Mouse (Mus musculus): Measurements from ENCODE around the gene Med17.
"Not testable (repeated sequence)": the region's sequence is repeated elsewhere in the genome, so short reads cannot be mapped to it uniquely, and the experiment has no call there.

Med17 gene

DNA sequence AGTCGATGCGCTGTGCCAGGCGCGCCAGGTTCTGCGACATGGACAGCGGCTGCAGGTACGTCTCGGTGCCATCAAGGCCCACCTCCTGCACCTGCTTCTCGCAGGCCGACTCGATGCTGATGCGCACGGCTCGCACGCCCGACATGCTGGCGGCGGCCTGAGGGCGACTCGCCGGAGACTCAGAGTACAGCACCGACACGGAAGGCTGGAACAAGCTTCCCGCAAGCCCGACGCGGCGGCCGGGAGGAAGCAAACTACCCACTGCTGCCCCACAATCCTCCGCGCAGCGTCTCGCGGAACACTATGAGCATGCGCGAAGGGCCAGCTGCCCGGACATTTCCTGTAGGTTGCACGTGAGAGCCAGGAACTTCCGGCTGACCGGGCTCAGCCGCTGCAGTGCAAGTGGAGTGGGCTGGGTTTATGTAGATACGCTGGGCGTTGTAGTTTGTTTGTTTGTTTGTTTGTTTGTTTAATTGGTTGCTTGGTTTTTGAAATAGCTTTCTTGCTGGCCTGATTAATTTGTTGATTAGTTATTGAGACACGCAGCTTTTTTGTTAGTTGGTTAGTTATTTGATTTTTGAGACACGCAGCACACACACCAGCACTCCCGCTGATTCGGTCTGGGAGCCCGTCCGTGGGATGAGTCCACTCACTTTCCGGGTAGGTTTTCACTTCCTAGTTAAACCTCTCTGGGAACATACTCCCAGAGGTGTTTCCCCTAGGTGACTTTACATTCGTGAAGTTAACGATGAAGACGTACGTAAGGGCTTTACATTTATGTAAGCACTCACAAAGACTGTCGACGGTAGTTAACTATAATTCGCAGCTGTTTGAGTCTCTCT is at the start of gene Med17:
Gene Med17 (minus strand): TSS at position 283 of the 842 bp plus-strand sequence.
- in situ Hi-C loops (cut with MboI, MseI): loop anchor here (5.0 to 10.0 kb wide), 2 partner anchors 493 to 775 kb away; partner anchors contain the start of genes Cwc15 and Kdm4d

DNA sequence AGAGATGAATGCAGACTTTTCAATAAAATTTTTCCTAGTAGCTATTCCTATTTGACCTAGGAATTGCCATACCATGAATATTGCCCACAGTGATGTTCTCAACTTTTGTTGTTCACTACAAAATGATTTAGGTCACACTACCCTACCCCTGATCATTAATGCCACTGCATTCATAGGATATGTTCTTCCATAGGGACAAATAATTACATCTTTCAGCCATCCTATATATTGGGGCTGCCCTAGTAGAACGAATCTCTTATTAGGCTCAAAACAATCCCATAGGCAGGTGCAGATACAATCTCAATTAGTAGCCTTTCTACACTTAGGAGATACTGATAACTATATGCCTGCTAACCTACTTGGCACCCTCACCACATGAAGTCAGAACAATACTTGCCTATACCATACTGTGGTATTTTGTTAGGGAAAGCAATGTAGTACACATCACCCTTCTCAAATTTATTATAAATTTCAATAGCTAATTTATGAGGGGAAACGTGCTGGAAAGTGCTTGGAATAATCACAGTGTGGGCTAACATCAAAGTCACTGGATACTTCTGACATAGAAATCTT is 38.5 kb upstream of the Med17 start:
- in situ Hi-C loops (cut with MboI, MseI): no loop called here

DNA sequence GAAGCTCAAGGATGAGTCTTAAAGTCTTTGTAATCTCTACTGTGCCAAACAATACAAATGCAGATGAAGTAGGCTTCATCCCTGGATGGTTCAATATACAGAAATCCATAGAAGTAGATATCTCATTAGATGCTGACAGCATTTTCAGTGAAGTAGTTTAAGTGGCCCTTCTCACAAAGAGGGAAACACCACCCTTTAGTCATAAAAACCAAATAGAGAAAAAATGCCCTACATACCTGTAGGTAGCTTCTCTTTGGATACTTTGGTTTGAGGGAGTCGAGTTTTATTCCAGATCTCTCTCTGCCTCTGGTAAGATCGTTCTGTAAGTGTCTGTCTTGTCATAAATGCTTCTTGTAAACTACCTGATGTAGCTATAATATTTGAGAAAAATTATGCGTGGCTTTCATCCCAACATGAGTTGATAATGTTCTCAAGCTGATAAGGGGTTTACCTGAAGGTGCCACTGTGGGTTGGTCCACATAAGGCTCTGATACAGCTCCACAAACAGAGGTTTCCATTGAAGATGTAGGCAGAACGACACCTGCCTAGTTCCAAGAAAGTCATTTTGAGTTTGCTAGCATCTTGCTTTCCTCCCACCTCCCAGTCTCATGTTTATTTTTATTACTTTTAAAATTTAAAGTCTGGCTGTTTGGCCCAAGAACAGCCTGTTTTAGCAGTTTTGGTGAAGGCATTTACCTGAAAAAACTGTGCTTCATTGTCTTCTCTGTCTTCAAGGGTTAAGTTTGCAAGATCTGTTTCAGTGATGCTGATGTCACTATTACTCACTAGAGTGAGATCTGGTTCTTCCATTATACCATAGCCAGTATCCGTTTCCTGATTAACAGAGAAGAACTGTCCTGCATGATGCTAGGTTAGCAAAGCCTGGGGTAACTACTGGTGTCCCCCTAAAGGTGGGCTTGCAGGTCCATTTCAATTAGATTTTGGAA is 37.8 kb upstream of the Med17 start:
- in situ Hi-C loops (cut with MboI, MseI): no loop called here

DNA sequence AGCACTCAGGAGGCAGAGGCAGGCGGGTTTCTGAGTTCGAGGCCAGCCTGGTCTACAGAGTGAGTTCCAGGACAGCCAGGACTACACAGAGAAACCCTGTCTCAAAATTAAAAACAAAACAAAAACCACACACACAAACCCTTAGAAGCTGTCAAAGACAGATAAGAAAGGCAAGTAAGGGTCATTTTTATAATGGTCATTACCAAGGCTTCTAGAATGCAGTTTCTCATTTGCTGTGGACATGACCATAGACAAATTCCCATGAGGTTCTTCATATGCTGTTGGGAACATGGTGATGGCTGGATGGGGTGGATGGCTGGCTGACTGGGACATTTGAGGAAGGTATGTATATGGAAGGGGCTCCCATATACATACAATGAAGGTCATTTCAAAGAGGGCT is 36.6 kb upstream of the Med17 start:
- in situ Hi-C loops (cut with MboI, MseI): not testable (repeated sequence)

DNA sequence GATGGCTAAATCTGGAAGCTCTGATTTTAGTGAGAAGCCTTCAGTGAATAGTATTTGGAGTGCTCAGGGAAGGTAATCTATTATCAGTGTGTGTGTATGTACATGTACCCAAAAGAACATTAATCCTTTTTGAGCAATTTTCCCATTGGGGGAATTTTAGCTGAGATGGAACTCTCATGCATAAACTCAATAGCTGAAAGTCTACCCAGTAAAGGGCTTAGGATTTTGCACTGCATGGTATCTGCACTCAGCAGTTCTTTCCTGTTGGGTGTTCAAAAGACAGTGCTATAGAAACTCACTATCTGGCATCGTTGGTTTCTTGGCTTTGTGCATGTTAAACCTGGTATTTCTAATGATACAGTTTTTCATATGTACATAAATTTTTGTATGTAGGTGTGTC is 34.9 kb upstream of the Med17 start:
- in situ Hi-C loops (cut with MboI, MseI): loop anchor here (5.0 kb wide), 1 partner anchor 1492 kb away; no protein-coding TSS in a partner anchor

DNA sequence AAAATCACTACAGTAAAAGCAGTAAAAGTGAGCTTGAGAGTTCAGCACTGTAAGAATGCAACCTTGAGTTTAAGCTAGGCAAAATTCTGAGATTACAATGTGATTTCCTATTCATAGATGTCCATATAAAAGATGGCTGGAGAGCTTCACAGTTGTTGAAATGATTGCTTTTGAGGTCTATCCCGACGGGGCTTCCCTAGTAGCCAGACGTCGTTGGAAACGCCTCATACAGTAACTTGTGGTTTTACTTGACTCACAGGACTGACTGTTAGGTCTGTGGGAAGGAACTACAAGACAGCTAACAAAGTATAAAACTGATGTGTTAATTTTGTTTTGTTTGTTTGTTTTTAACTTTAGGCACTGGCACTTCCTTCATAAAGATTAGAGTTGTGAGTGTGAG is 33.9 kb upstream of the Med17 start:
- in situ Hi-C loops (cut with MboI, MseI): loop anchor here (5.0 kb wide), 1 partner anchor 1491 kb away; no protein-coding TSS in a partner anchor

DNA sequence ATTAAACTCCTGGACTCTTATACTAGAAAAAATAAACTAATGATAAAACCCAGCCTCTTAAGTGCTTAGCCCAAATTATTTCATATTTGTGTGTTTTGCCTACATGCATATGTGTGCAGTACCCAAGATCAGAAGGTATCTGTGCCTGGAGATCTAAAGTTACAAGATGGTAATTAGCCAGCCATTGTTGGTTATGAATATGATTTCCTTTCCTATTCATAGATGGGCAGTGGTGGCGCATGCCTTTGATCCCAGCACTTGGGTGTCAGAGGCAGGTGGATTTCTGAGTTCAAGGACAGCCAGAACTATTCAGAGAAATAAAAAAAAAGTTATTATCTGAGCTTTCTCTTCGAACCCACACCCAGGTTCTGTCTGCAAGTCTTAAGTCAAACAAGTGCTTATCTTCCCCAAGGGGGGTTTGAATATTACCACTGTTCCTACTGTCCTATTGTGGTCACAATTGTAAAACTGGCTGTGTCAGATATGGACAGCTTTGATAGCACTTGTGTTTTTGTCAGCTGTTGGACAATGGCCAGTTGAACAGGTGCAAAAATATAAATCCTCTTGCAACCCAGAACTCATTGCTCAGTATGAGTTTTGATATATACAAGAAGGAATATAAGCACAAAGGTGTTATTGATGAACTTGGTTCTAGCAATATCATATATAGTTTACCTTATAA is 32.5 kb upstream of the Med17 start:
- in situ Hi-C loops (cut with MboI, MseI): loop anchor here (5.0 kb wide), 1 partner anchor 1490 kb away; no protein-coding TSS in a partner anchor

DNA sequence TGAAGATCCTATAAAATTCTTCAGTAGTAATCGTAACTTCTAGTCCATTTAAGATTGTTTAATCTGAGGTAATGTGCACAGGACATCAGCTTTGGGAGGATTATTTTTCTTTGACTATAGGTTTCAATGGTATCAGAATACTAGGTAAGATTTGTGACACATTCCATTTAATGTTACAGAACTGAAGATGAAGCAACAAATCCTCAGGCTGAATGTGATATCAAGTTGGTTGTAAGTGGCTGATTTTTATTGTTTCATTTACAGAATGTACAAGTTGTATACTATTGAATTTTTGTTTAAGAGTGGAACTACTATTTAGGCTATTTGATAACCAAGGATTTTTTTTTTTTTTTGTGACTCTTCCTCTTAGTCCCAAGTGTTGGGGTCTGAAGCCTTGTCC is 30.4 kb upstream of the Med17 start:
- in situ Hi-C loops (cut with MboI, MseI): loop anchor here (5.0 kb wide), 1 partner anchor 1488 kb away; no protein-coding TSS in a partner anchor

DNA sequence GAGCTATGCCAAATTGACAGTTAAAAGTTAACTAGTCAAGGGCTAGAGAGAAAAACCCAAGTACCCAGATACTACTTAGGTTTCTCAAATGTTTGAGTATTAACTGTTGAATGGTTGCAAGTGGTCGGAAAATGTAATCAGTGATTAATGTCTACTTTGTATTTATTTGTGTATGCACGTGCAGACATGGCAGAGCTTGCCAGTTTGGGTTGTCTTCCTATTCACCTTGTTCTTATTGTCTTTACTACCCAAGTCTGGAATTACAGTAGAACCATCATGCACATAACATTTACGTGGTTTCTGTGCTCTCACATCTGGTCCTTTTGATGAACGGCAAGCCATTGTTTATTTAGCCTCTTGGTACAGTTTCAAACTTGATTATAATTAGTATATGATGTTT is 29.7 kb upstream of the Med17 start:
- in situ Hi-C loops (cut with MboI, MseI): no loop called here

DNA sequence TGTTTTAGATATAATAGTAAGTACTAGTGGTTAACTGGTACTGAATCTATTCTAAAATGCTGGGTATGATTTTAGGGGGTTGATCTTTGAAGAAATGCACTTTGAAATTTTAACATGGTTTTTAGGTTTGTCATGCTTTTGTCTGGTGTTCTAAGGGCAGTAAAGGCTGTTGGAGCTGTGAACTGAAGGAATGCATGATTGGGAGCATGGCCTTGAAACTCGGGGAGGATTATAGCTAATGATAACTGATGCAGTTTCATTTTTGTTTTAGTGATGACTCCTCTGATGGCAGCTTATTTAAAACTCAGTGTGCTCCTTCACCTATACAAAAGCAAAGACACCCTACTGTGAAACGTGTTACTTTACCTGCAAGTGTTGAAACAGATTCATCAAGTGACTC is 28.5 kb upstream of the Med17 start:
- in situ Hi-C loops (cut with MboI, MseI): no loop called here

DNA sequence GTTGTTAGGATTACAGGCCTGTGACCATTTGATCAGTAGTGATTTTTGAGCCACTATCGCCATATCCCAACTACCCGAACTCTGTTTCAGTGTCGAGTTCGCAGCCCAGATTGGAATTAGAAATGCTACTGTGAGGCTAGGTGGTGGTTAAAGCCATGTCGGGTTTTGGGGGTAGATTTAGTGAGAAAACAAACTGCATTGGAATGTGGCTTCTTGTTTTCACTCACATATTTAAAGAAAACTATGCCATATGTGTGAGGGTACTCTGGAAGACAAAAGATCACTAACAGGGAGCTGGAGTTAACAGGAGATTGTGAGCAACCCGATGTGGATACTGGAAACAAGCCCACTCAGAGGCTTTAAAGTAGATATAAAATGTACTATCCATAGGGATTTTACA is 27.5 kb upstream of the Med17 start:
- in situ Hi-C loops (cut with MboI, MseI): no loop called here

DNA sequence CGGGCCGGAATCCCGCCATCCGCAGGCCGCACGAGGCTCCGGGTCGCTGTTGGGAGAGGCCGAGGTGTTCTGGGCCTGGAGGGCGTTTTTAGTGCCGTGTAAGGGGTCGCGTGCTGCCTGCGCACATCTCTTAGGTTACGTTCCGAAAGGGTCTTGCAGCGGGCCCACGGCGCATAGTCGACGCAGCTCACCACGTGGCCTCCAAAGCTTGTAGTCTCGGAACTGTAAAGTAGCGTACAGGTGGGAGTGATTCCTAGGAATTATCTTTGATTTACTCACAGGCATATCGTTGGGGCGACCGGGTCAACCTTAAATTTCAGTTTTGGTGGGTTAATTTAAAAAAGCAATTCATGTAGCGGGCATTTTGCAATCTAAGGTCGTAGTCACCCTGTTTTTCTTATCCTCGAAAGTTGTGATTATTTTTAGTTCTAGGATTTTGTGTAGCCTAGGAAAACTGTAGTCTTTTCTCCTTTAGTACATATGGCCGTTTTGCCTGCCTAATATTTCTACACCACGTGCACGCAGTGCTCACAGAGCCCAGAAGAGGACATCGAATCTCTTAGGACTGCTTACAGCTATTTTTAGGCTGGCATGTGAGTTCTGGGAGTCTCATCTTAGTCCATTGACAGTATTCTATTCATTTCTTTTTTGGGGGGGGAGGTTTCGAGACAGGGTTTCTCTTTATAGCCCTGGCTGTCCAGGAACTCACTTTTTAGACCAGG is 26.8 kb upstream of the Med17 start, which contains the start of gene 4931406C07Rik:
Gene 4931406C07Rik (minus strand): TSS at position 51 of the 722 bp plus-strand sequence.
- in situ Hi-C loops (cut with MboI, MseI): no loop called here

DNA sequence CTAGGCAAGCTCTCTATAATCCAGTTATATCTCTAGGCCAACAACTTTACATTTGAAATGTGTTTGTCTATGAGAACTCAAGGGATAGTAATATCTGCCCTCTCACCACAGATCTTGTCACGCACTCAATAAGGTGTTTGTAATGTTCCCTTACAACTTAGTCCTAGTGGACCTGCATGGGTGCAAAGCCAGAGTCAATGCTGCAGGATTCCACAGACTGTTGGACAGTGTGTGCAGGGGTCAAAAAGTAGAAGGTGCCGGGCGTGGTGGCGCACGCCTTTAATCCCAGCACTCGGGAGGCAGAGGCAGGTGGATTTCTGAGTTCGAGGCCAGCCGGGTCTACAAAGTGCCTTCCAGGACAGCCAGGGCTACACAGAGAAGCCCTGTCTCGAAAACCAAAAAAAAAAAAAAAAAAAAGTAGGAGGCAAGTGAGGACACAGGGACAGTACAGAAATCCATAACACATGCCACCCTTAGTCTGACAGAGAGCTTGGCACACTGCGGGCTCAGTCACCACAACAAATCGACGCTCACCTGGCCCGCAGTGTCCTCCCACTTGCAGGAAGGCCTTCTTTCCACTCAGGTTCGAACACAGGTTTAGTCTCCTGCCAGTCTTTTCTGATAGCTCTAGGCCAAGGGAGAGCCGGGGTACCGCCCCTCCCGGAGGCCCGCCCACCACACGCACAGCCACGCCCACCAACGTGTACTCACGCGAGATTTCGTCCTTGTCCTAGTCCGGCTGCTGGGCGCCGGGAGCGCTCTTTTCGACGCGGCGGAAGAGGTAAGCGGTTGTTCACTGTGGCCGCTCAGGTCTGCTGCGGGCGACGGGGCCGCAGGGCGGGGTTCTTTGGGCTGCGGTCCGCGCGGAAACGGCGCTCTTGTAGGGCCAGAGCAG is 26.0 kb upstream of the Med17 start, which contains the start of gene Taf1d:
Gene Taf1d (plus strand): TSS at position 712 of the 895 bp plus-strand sequence.
- in situ Hi-C loops (cut with MboI, MseI): no loop called here

DNA sequence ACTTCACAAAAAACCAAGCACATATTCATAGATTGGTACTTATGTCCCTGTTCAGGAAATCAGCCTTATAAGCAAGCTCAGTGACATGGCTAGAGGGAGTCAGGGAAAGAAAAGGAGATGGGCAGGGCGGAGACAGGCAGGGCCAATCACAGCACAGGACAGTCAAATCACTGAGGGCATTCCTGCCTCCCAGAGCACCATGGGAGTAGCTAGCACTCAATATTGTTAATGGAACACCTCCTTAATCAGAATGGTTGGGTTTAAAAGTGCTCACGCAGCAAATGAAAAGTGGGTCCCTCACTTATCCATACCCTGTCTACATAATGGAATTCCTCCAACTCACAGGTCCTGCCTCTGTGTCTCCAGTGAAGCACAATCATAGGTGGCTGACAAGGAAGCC is 23.1 kb upstream of the Med17 start:
- in situ Hi-C loops (cut with MboI, MseI): no loop called here

DNA sequence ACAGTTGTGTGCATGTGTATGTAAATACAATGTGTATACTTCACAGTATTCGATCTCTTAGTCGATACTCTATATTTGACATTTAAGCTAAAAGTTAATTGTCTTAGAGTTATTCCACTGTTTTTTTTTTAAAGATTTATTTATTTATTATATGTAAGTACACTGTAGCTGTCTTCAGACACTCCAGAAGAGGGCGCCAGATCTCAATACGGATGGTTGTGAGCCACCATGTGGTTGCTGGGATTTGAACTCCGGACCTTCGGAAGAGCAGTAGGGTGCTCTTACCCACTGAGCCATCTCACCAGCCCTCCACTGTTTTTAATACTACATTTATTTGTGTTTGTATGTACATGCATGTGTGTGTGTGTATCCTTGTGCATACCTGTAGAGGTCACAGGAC is 22.3 kb upstream of the Med17 start:
- in situ Hi-C loops (cut with MboI, MseI): not testable (repeated sequence)

DNA sequence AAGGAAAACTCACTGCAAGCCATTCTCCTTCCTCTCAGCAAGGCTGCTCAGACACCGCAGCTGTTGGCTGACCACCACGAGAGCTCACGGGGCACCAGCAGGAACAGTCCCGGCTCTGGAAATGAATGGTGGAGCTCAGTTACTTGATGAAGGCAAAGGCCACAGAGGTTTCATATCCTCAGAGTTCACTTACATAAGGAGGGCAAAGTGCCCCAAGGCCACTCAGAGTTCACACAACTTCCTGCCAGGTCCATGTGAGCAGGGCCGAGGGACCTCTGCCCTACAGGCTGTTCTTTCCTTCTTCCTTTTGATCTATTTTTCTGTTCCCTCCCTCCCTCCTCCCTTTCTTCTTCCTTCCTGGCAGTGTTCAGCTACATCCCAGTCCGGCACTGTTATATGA is 21.7 kb upstream of the Med17 start:
- in situ Hi-C loops (cut with MboI, MseI): no loop called here

DNA sequence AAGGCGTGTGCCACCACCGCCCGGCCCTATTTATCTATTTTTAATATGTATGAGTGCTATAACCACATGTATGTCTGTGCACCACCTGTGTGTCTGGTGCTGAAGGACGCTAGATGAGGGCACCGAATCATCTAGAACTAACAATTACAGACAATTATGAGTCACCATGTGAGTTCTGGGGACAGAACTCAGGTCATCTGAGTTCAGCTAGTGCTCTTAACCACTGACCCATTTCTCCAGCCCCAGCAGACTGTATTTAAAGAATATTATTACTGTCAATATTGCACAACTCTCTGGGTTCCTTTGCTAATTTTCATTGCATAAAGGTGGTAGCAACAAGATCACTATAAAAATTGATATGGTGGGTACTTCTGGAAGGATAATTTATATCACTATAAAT is 20.3 kb upstream of the Med17 start:
- in situ Hi-C loops (cut with MboI, MseI): no loop called here

DNA sequence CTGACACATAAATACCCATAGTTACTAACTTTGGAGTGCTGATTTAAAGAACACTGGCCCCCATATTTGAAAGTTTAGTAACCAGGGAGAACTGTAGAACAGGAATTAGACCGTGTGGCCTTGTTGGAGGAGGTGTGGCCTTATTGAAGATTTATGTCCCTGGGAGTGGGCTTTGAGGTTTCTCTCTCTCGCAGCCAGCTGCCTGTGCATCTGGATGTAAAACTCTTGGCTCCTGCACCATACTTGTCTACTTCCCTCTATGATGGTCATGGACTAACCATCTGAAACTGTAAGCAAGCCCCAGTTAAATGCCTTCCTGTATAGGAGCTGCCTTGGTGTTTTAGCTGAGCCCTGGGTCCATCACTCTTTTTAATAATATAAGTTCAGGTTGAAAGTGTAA is 18.7 kb upstream of the Med17 start:
- in situ Hi-C loops (cut with MboI, MseI): no loop called here

DNA sequence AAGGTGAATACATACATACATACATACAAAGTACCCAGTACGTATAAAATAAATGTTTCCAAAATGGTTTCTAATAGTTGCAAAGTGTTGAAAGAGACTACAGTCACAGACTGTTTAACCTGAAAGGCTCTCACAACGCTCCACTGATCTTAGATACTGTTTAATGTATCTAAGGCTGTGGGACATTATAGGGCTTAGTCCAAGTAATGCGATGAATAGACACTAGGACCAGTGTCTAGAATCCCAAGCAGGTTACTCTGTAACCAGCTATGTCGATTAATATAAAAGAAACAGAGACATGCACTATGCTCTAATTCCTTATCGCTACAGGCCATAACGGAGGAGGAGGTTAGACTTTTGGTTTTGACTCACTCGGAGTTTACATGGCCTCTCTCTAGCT is 17.4 kb upstream of the Med17 start:
- in situ Hi-C loops (cut with MboI, MseI): no loop called here

Measured in regulatory T cell (primary cell).